Mouse (Mus musculus): Measurements from ENCODE around the gene Wdsub1.

Gene Wdsub1

DNA sequence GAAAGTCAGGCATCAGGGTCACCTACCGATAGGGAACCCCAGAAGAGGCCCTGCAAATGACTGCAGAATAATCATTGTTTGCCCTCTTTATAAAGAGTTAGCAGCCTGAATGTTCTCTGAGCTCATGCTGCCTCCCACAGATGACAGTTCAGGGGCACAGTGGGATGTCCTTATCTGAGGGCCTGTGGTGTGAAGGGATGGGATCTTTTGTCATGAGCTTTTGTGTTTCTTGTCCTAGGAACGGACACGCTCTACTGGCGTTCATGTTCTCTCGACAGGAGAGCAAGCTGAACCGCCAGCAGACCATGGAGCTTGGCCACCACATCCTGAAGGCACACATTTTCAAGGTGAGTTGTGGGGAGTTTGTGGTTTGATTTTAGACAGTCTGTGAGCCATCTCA lies 76.4 kb downstream of the Wdsub1 start:
- DNase-seq (ENCODE audit: low read depth, low spot score), result no peak

- DNase-seq (ENCODE audit: low read depth, low spot score), result no peak
Measured at GRCm38 (mm10) chr2:59805595-59805994, 76.8 kb downstream of the Wdsub1 start.

DNA sequence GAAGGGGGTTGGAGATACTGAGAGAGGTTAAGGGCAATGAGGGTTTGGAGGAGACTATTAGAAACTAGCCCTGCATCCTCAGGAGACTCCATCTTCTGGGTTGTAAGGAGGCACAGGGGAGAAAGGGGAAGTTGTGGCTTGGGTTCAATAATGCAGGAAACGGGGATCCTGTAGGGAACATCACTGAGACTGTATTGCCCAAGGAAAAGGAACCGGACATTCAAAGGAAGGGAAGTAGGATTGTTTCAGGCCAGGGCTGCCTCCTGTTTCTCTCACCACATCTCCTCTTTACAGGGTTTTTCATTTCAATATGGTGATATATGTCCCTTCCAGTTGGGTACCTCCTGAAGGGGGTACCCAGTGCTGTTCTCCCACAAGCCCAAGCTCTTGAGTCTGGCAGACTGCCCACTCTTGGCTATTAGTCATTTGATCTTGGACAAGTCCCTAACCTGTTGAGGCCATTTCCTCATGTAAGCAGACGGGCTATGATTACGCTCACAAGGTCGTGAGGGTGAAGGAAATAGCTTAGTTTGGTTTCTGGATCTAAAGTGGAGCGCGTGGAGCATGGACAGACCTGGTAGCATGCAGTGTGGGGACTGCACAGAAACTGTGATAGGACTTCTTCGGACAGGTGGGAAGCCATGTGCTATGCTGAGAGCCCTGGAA lies 79.5 kb downstream of the Wdsub1 start:
- no peak for DNase-seq (ENCODE audit: low read depth, low spot score)

Data from c-Kit-negative CD71-positive TER-119-positive erythroid progenitor cells, embryonic 14.5 days (primary cell).